Mouse (Mus musculus) midbrain, embryonic 14.5 days (tissue): ENCODE measurements around the gene Cyp8b1. TPM values are rescaled to one million over a fixed set of nuclear protein-coding genes. Genes with fewer than 3 reads are reported as not detected.

Experiments used
- ATAC-seq: fragments of 200-750 bp; cut with Nextera tagmentation; 2 replicates; pipeline ENCODE4 v1.8.0; 2017; ENCODE audit warnings: moderate number of reproducible peaks, moderate library complexity; ENCODE audit not compliant: low FRiP score, low TSS enrichment
- DNase-seq: peaks from one replicate; pipeline ENCODE4 v3.0.0-alpha.2; 2015
- H3K27ac ChIP-seq: fragments of 300-500 bp; sonication (generic); replicated peaks from 2 replicates; pipeline ENCODE4 v1.5.1; 2014; ENCODE audit warnings: mild to moderate bottlenecking, low read depth, low read length, moderate library complexity
- H3K27me3 ChIP-seq: fragments of 300-500 bp; sonication (generic); 2 replicates; pipeline ENCODE4 v1.6.1; 2014; ENCODE audit warnings: low read length, control low read depth, mixed read lengths; ENCODE audit not compliant: control insufficient read depth, insufficient read depth
- H3K36me3 ChIP-seq: fragments of 300-500 bp; sonication (generic); 2 replicates; pipeline ENCODE4 v1.6.1; 2014; ENCODE audit warnings: low read length, control low read depth; ENCODE audit not compliant: control insufficient read depth, insufficient read depth
- H3K4me1 ChIP-seq: fragments of 300-500 bp; sonication (generic); 2 replicates; pipeline ENCODE4 v1.6.1; 2014; ENCODE audit warnings: mild to moderate bottlenecking, antibody characterized with exemption, low read length, control low read depth; ENCODE audit not compliant: control insufficient read depth, insufficient read depth
- H3K4me2 ChIP-seq: fragments of 300-500 bp; sonication (generic); 2 replicates; pipeline ENCODE4 v1.6.1; 2014; ENCODE audit warnings: mild to moderate bottlenecking, low read length, moderate library complexity
- H3K4me3 ChIP-seq: fragments of 300-500 bp; sonication (generic); replicated peaks from 2 replicates; pipeline ENCODE4 v1.5.1; 2014; ENCODE audit warnings: low read depth, low read length
- H3K9ac ChIP-seq: fragments of 300-500 bp; sonication (generic); replicated peaks from 2 replicates; pipeline ENCODE4 v1.6.1; 2014; ENCODE audit warnings: mild to moderate bottlenecking, low read length, moderate library complexity
- H3K9me3 ChIP-seq: fragments of 300-500 bp; sonication (generic); 2 replicates; pipeline ENCODE4 v1.6.1; 2016; ENCODE audit warnings: low read length, control low read depth, mixed read lengths; ENCODE audit not compliant: control insufficient read depth
- WGBS: fragments of 180-500 bp; shearing (Covaris S2); extraction: QIAGEN DNeasy Blood & Tissue Kit; methylation state at CpG from one replicate; pipeline ENCODE4 v1.1.7; 2014; 5-methylcytosine and 5-hydroxymethylcytosine counted together
- polyA plus RNA-seq: library from polyadenylated mRNA; unstranded; fragments of >200 nt; fragmentation: Nextera tagmentation; extraction: Ambion mirVana; gene quantifications from 2 replicates; pipeline ENCODE4 v1.2.1, GENCODE M21; 2014

The Cyp8b1 gene
- polyA plus RNA-seq, 1 experiment from 2014 or later: not detected

GRCm38 (mm10) chr9:121891301-121891700, 24.8 kb downstream of the Cyp8b1 start:
- Histone ChIP-seq H3K27ac (no peak overlapping the region), H3K4me3 (no peak overlapping the region), H3K36me3 (no peaks in the 10 kb centered on the region), H3K4me1 (no peaks in the 10 kb centered on the region), H3K4me2 (no peak overlapping the region), H3K9ac (no peak overlapping the region), H3K9me3 (no peaks in the 10 kb centered on the region), H3K27me3 (no peaks in the 10 kb centered on the region)
- 90% methylated on average over 9 of the region's 9 CpGs for WGBS
- DNase-seq (no peak), ATAC-seq (no peak)

GRCm38 (mm10) chr9:121890441-121890941, 25.6 kb downstream of the Cyp8b1 start:
- Histone ChIP-seq H3K4me2 (no peak overlapping the region), H3K27me3 (no peaks in the 10 kb centered on the region), H3K4me1 (no peaks in the 10 kb centered on the region), H3K9me3 (no peaks in the 10 kb centered on the region), H3K27ac (no peak overlapping the region), H3K36me3 (no peaks in the 10 kb centered on the region), H3K9ac (no peak overlapping the region), H3K4me3 (no peak overlapping the region)
- WGBS: 43% methylated on average over 18 of the region's 18 CpGs
- ATAC-seq (no peak), DNase-seq (peak; percentile 22)

- no peaks in the 10 kb centered on the region for H3K9me3 ChIP-seq
- ATAC-seq (no peak), DNase-seq (no peak)
- H3K36me3 ChIP-seq: no peaks in the 10 kb centered on the region
- no peak overlapping the region for H3K4me3 ChIP-seq
- no peak overlapping the region for H3K4me2 ChIP-seq
- H3K9ac ChIP-seq: no peak overlapping the region
- H3K27me3 ChIP-seq: no peaks in the 10 kb centered on the region
- H3K27ac ChIP-seq: no peak overlapping the region
- WGBS: 76% methylated on average over 4 of the region's 4 CpGs
- H3K4me1 ChIP-seq: no peaks in the 10 kb centered on the region
Observed at GRCm38 (mm10) chr9:121889927-121890440, 26.1 kb downstream of the Cyp8b1 start.

- no peaks in the 10 kb centered on the region for H3K4me1 ChIP-seq
- no peaks in the 10 kb centered on the region for H3K9me3 ChIP-seq
- WGBS: 84% methylated on average over 7 of the region's 7 CpGs
- ATAC-seq: no peak
- DNase-seq: no peak
- no peak overlapping the region for H3K4me3 ChIP-seq
- H3K4me2 ChIP-seq: no peak overlapping the region
- H3K27me3 ChIP-seq: no peaks in the 10 kb centered on the region
- no peak overlapping the region for H3K9ac ChIP-seq
- H3K27ac ChIP-seq: no peak overlapping the region
- H3K36me3 ChIP-seq: no peaks in the 10 kb centered on the region
Observed at GRCm38 (mm10) chr9:121882015-121882457, 34.1 kb downstream of the Cyp8b1 start.

- no peaks in the 10 kb centered on the region for H3K27me3 ChIP-seq
- 82% methylated on average over 6 of the region's 6 CpGs for WGBS
- no peaks in the 10 kb centered on the region for H3K4me1 ChIP-seq
- no peak for DNase-seq
- H3K36me3 ChIP-seq: no peaks in the 10 kb centered on the region
- no peak overlapping the region for H3K4me3 ChIP-seq
- no peak overlapping the region for H3K27ac ChIP-seq
- H3K9me3 ChIP-seq: no peaks in the 10 kb centered on the region
- H3K4me2 ChIP-seq: no peak overlapping the region
- ATAC-seq: no peak
- no peak overlapping the region for H3K9ac ChIP-seq
Observed at GRCm38 (mm10) chr9:121881301-121881700, 34.8 kb downstream of the Cyp8b1 start.

GRCm38 (mm10) chr9:121880840-121881239, 35.3 kb downstream of the Cyp8b1 start:
- Histone ChIP-seq H3K9me3 (no peaks in the 10 kb centered on the region), H3K4me2 (peak overlapping the region; percentile 28; the same call in 1 of the 2 replicates), H3K4me3 (no peak overlapping the region), H3K9ac (no peak overlapping the region), H3K4me1 (no peaks in the 10 kb centered on the region), H3K27me3 (no peaks in the 10 kb centered on the region), H3K36me3 (no peaks in the 10 kb centered on the region), H3K27ac (no peak overlapping the region)
- WGBS: 30% methylated on average over 14 of the region's 14 CpGs
- ATAC-seq: no peak
- peak; percentile 78 for DNase-seq

GRCm38 (mm10) chr9:121877052-121877740, 38.9 kb downstream of the Cyp8b1 start:
- no peak overlapping the region for H3K4me2 ChIP-seq
- H3K4me3 ChIP-seq: no peak overlapping the region
- no peaks in the 10 kb centered on the region for H3K36me3 ChIP-seq
- WGBS: 17% methylated on average over 3 of the region's 3 CpGs
- DNase-seq (peak; percentile 85), ATAC-seq (no peak)
- no peak overlapping the region for H3K9ac ChIP-seq
- H3K27me3 ChIP-seq: no peaks in the 10 kb centered on the region
- H3K4me1 ChIP-seq: no peaks in the 10 kb centered on the region
- H3K9me3 ChIP-seq: no peaks in the 10 kb centered on the region
- H3K27ac ChIP-seq: no peak overlapping the region

- Histone ChIP-seq H3K36me3 (no peaks in the 10 kb centered on the region), H3K9ac (no peak overlapping the region), H3K27ac (no peak overlapping the region), H3K4me1 (no peaks in the 10 kb centered on the region), H3K27me3 (no peaks in the 10 kb centered on the region), H3K9me3 (no peaks in the 10 kb centered on the region), H3K4me3 (no peak overlapping the region), H3K4me2 (no peak overlapping the region)
- DNase-seq (no peak), ATAC-seq (no peak)
Observed at GRCm38 (mm10) chr9:121873578-121873977, 42.5 kb downstream of the Cyp8b1 start.

GRCm38 (mm10) chr9:121872062-121872683, 43.9 kb downstream of the Cyp8b1 start:
- Histone ChIP-seq H3K27me3 (no peaks in the 10 kb centered on the region), H3K9ac (no peak overlapping the region), H3K4me3 (no peak overlapping the region), H3K9me3 (no peaks in the 10 kb centered on the region), H3K36me3 (no peaks in the 10 kb centered on the region), H3K4me1 (no peaks in the 10 kb centered on the region), H3K4me2 (no peak overlapping the region), H3K27ac (no peak overlapping the region)
- 85% methylated on average over 2 of the region's 2 CpGs for WGBS
- DNase-seq (no peak), ATAC-seq (no peak)
